Mouse (Mus musculus): Measurements from ENCODE around the gene Mynn. TPM values are rescaled to one million over a fixed set of nuclear protein-coding genes. Genes with fewer than 3 reads are reported as not detected.

The Mynn gene
- polyA plus RNA-seq (2012; ENCODE audit: low replicate concordance), result 1.3 and 1.5 TPM in 2 replicates

DNA sequence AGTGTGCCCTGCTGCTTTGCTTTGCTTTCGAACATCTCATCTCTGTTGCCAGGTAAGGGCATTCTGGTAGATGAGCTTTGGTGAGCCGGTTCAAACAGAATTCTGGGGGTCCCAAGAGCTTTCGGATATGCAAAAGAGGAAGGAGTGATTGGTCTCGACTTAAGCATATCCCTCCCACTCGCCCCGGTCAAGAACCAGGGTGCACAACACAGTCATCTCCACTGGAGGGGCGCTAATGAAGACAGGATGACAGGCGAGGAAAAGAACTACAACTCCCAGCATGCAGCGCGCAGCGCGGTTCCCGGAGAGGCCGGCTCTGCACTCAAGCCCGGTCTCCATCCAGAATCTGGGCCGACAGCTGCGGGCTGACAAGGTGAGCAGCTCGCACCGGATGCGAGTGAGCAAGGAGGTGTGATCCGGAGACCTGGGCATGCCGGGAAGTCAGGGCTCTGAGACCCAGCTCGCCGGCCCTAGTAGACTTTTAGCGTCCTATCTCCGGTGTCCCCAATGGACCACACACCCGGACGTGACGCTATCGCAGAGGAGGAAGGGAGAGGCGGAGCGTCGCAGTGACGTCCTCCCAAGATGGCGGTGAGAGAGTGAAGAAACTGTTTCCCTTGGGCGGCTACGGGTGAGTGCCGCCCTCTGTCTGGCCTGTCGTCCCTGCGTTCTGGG lies at the start of gene Mynn:
TSS of gene Mynn (plus strand) at position 1 of the 675 bp plus-strand sequence.

GRCm38 (mm10) chr3:30599711-30600545 lies 1.9 kb upstream of the Mynn start, which contains the start of gene Actrt3:
Actrt3 (minus strand) TSS chr3:30599939.

GRCm38 (mm10) chr3:30644207-30644606 lies 42.3 kb downstream of the Mynn start, which contains the start of gene Lrriq4:
Lrriq4 (plus strand) TSS chr3:30644507.

DNA sequence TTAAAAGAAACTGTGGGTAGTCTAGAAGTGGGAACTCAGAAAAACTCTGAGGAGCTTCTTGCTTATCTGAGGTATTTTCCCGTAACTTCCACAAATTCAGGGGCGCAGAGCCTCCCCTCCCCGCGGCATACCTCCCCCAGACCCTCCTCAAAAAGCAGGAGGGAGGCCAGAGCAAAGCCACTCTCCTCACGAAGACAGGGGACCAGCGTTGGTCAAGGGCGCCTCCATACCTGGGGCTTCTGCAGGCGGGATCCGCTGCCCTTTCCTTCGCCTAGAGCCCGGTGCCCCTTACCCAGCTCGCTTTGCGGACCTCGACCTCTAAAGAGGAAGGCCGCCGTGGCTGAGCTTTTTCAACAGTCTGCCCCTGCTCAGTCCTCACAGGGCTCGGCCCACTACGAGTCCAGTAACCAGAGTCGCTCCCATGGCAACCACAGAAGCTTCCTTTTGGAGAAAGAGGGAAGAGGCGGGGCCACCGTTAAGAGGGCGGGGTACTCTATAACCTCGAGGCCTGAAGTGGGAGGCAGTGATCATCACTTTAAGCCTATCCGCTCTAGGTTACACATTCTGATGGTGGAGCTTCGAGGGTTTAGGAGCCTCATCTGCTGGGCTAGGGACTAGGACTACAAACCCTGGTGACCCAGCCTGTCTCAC lies 45.7 kb downstream of the Mynn start, which contains the start of gene Lrrc34:
TSS of gene Lrrc34 (minus strand) at position 430 of the 651 bp plus-strand sequence.

Other genes starting within 250 kb of the Mynn start
- gene Mecom, start 54.1 kb upstream of the Mynn start, polyA plus RNA-seq (2012; ENCODE audit: low replicate concordance), result 0.04 TPM in 1 of 2 replicates, not detected in the other
- gene Actrt3, start 2.1 kb upstream of the Mynn start, polyA plus RNA-seq (2012; ENCODE audit: low replicate concordance), result not detected in 2 replicates
- not detected in 2 replicates for gene Lrriq4, start 42.4 kb downstream of the Mynn start, polyA plus RNA-seq (2012; ENCODE audit: low replicate concordance)
- gene Lrrc34, start 45.8 kb downstream of the Mynn start, polyA plus RNA-seq (2012; ENCODE audit: low replicate concordance), result not detected in 2 replicates
- not detected in 2 replicates for gene Lrrc31, start 97.8 kb downstream of the Mynn start, polyA plus RNA-seq (2012; ENCODE audit: low replicate concordance)
- gene Samd7, start 144.2 kb downstream of the Mynn start, polyA plus RNA-seq (2012; ENCODE audit: low replicate concordance), result 0.04 TPM in 1 of 2 replicates, not detected in the other
- 13.8 and 21.4 TPM in 2 replicates for gene Sec62, start 190.8 kb downstream of the Mynn start, polyA plus RNA-seq (2012; ENCODE audit: low replicate concordance)

Measured in hematopoietic multipotent progenitor cell, adult 10-12 weeks (in vitro differentiated cells).